Mouse (Mus musculus): ENCODE results near the gene Brox.

DNA sequence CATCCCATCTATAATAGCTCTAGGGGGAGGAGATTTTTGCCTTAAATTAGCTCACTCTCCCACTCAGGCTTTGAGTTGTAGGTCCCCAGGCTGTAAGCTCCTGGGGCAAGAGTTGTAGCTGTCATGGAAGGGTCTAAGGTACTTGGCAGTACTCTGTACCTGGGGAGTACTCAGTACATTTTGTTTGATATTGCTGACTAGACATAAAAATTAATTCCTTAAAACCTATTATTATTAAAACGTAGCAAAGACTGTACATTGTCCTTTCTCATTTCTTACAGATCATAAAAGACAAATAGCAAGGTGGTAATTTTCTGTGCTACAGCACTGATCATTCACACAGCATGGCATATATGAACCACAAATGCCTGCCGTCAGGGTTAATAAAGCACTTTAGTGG, 26.9 kb upstream of the Brox start:
- TF ChIP-seq GATA1 (IDR thresholded peaks at IDR 0.05; ENCODE audit: low read length): no peak
- TF ChIP-seq TAL1 (IDR thresholded peaks at IDR 0.05; ENCODE audit: low read length): no peak
